Mouse (Mus musculus): Measurements from ENCODE around the gene Thrb. TPM values are rescaled to one million over a fixed set of nuclear protein-coding genes. Genes with fewer than 3 reads are reported as not detected.

Thrb gene
- polyA plus RNA-seq, 1 experiment, result 0.05 TPM

DNA sequence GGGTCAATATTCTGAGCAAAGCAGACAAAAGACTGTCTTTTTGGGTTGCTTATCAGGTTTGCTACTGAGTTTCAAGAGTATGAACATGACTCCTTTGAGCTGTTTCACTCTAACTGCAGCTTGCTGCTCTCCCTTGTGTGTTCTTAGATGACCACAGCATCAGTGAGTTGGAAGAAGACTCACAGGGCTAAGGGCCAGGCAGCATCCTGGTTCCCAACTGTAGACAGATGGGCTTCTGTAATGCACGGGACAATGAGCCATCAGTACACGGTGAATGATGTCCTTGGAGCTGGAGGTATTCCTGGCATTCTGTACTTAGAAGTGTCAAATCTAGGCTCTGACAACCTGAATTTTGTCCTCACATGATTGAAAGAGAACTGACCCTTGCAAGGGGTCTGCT, 255.5 kb downstream of the Thrb start:
- Histone ChIP-seq H3K4me2 (ENCODE audit: low read depth) (no peak overlapping the region), H3K27me3 (ENCODE audit: control insufficient read depth, insufficient read depth, insufficient read length) (no peaks in the 10 kb centered on the region), H3K79me2 (ENCODE audit: control insufficient read depth, insufficient read depth) (no peaks in the 10 kb centered on the region), H3K36me3 (ENCODE audit: control insufficient read depth, insufficient read depth) (no peaks in the 10 kb centered on the region), H3K4me3 (no peak overlapping the region), H3ac (ENCODE audit: control insufficient read depth, insufficient read length) (no peak overlapping the region)
- TF ChIP-seq USF1 (IDR thresholded peaks at IDR 0.05; ENCODE audit: low read depth) (no peak), TCF12 (IDR thresholded peaks at IDR 0.05; ENCODE audit: insufficient read depth, poor library complexity, severe bottlenecking) (no peak), REST (IDR thresholded peaks at IDR 0.05; ENCODE audit: insufficient read depth, insufficient read length) (no peak), SRF (IDR thresholded peaks at IDR 0.05; ENCODE audit: control insufficient read depth, insufficient read length, low read depth) (no peak), CEBPB (IDR thresholded peaks at IDR 0.05; ENCODE audit: insufficient read depth, poor library complexity, severe bottlenecking) (no peak), E2F4 (IDR thresholded peaks at IDR 0.05; ENCODE audit: insufficient read depth) (no peak), POLR2AphosphoS2 (IDR thresholded peaks at IDR 0.05; ENCODE audit: insufficient read length, low read depth) (no peak), TCF3 (IDR thresholded peaks at IDR 0.05; ENCODE audit: insufficient read length, low read depth) (no peak), MYOD1 (IDR thresholded peaks at IDR 0.05; ENCODE audit: control insufficient read depth in 1 of 3, insufficient read length in 2 of 3, low read depth in 2 of 3) (no peak), MAX (IDR thresholded peaks at IDR 0.05; ENCODE audit: low read depth) (no peak), POLR2A (IDR thresholded peaks at IDR 0.05; ENCODE audit: insufficient read length, low read depth) (no peak), MYOG (IDR thresholded peaks at IDR 0.05; ENCODE audit: control insufficient read depth in 1 of 3, insufficient read depth in 1 of 3, insufficient read length in 2 of 3, low read depth in 2 of 3) (no peak)

DNA sequence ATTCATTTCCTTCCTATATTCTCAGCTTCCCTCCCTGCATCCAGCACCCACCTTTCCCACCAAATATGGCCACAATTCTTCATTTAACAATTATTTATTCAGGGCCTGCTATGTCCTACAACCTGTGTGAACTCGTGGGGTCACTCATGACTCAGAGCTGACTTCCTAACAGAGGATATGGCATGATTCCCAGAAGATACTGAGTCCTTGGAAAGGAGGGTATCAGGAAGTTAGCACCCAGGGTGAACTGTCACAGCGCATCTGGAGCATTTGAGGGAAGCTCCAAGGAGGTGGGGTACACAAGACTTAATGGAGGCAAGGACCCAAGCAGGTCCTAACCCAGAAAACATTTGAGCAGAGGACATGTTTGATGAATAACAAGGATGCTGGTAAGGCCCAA, 256.6 kb downstream of the Thrb start:
- no peak for TF ChIP-seq MYOD1 (IDR thresholded peaks at IDR 0.05; ENCODE audit: control insufficient read depth in 1 of 3, insufficient read length in 2 of 3, low read depth in 2 of 3)
- TF ChIP-seq POLR2A (IDR thresholded peaks at IDR 0.05; ENCODE audit: insufficient read length, low read depth), result no peak
- TF ChIP-seq E2F4 (IDR thresholded peaks at IDR 0.05; ENCODE audit: insufficient read depth), result no peak
- no peak for TF ChIP-seq CEBPB (IDR thresholded peaks at IDR 0.05; ENCODE audit: insufficient read depth, poor library complexity, severe bottlenecking)
- no peak for TF ChIP-seq TCF12 (IDR thresholded peaks at IDR 0.05; ENCODE audit: insufficient read depth, poor library complexity, severe bottlenecking)
- TF ChIP-seq POLR2AphosphoS2 (IDR thresholded peaks at IDR 0.05; ENCODE audit: insufficient read length, low read depth), result no peak
- TF ChIP-seq REST (IDR thresholded peaks at IDR 0.05; ENCODE audit: insufficient read depth, insufficient read length), result no peak
- TF ChIP-seq MAX (IDR thresholded peaks at IDR 0.05; ENCODE audit: low read depth), result no peak
- TF ChIP-seq USF1 (IDR thresholded peaks at IDR 0.05; ENCODE audit: low read depth), result no peak
- TF ChIP-seq SRF (IDR thresholded peaks at IDR 0.05; ENCODE audit: control insufficient read depth, insufficient read length, low read depth), result no peak
- no peak for TF ChIP-seq MYOG (IDR thresholded peaks at IDR 0.05; ENCODE audit: control insufficient read depth in 1 of 3, insufficient read depth in 1 of 3, insufficient read length in 2 of 3, low read depth in 2 of 3)
- no peak for TF ChIP-seq TCF3 (IDR thresholded peaks at IDR 0.05; ENCODE audit: insufficient read length, low read depth)
- no peak overlapping the region for H3ac ChIP-seq (ENCODE audit: control insufficient read depth, insufficient read length)
- H3K4me2 ChIP-seq (ENCODE audit: low read depth), result no peak overlapping the region
- H3K4me3 ChIP-seq, result no peak overlapping the region
- no peaks in the 10 kb centered on the region for H3K36me3 ChIP-seq (ENCODE audit: control insufficient read depth, insufficient read depth)
- H3K79me2 ChIP-seq (ENCODE audit: control insufficient read depth, insufficient read depth), result no peaks in the 10 kb centered on the region
- H3K27me3 ChIP-seq (ENCODE audit: control insufficient read depth, insufficient read depth, insufficient read length), result no peaks in the 10 kb centered on the region

DNA sequence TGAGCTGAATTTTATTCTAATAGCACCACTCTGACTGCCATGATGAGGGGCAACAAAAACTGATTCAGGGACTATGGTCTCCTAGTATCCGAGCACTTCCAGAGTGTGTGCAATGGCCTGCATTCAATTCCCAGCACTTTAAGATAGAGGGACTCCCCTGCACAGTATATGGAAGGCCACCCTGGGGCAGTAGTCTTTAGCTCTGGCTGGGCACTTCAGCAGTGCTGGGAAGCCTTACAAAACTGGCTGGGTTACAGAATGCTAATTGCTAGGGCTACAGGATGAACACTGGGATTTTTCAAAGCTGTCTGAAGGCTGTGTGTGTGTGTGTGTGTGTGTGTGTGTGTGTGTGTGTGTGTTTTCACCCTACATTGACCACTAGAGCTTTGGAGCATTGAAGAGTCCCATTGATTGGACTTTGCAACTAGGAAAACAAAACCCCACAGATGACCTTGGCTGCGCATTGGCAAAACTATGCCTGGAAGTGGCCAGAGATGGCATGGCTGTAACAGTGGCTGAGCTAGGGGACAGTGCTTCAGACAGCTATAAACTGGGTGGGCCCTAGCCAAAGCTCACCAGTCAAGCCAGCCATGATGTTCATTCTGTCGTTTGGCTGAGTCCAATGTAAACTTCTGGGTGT, 257.2 kb downstream of the Thrb start:
- no peak for TF ChIP-seq POLR2A (IDR thresholded peaks at IDR 0.05; ENCODE audit: insufficient read length, low read depth)
- TF ChIP-seq MYOD1 (IDR thresholded peaks at IDR 0.05; ENCODE audit: control insufficient read depth in 1 of 3, insufficient read length in 2 of 3, low read depth in 2 of 3), result no peak
- TF ChIP-seq SRF (IDR thresholded peaks at IDR 0.05; ENCODE audit: control insufficient read depth, insufficient read length, low read depth), result no peak
- TF ChIP-seq POLR2AphosphoS2 (IDR thresholded peaks at IDR 0.05; ENCODE audit: insufficient read length, low read depth), result no peak
- TF ChIP-seq USF1 (IDR thresholded peaks at IDR 0.05; ENCODE audit: low read depth), result no peak
- TF ChIP-seq TCF12 (IDR thresholded peaks at IDR 0.05; ENCODE audit: insufficient read depth, poor library complexity, severe bottlenecking), result no peak
- TF ChIP-seq CEBPB (IDR thresholded peaks at IDR 0.05; ENCODE audit: insufficient read depth, poor library complexity, severe bottlenecking), result no peak
- TF ChIP-seq MAX (IDR thresholded peaks at IDR 0.05; ENCODE audit: low read depth), result no peak
- no peak for TF ChIP-seq E2F4 (IDR thresholded peaks at IDR 0.05; ENCODE audit: insufficient read depth)
- TF ChIP-seq MYOG (IDR thresholded peaks at IDR 0.05; ENCODE audit: control insufficient read depth in 1 of 3, insufficient read depth in 1 of 3, insufficient read length in 2 of 3, low read depth in 2 of 3), result no peak
- Histone ChIP-seq H3K79me2 (ENCODE audit: control insufficient read depth, insufficient read depth) (no peaks in the 10 kb centered on the region), H3ac (ENCODE audit: control insufficient read depth, insufficient read length) (no peak overlapping the region), H3K4me3 (no peak overlapping the region), H3K27me3 (ENCODE audit: control insufficient read depth, insufficient read depth, insufficient read length) (no peaks in the 10 kb centered on the region), H3K4me2 (ENCODE audit: low read depth) (no peak overlapping the region), H3K36me3 (ENCODE audit: control insufficient read depth, insufficient read depth) (no peaks in the 10 kb centered on the region)

DNA sequence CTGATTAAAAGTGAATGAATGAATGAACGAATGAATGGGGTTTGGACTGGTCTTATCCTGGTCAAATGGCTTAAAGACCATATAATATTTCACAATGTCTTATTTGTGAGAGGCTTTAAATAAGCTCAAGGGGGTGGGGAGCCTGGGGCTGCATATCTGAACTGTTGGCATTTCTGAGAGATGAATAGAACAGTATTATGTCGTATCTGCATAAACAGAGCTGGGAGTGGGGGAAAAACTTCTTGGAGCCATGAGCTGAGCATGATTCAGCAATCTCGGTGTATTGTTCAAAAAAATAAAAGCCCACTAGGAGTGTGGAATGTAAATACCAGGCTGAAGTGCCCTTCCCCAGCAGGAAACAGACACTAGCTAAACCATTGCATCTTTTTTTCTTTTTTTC, 257.8 kb downstream of the Thrb start:
- no peak for TF ChIP-seq POLR2AphosphoS2 (IDR thresholded peaks at IDR 0.05; ENCODE audit: insufficient read length, low read depth)
- TF ChIP-seq POLR2A (IDR thresholded peaks at IDR 0.05; ENCODE audit: insufficient read length, low read depth), result no peak
- no peak for TF ChIP-seq MYOD1 (IDR thresholded peaks at IDR 0.05; ENCODE audit: control insufficient read depth in 1 of 3, insufficient read length in 2 of 3, low read depth in 2 of 3)
- no peak for TF ChIP-seq MYOG (IDR thresholded peaks at IDR 0.05; ENCODE audit: control insufficient read depth in 1 of 3, insufficient read depth in 1 of 3, insufficient read length in 2 of 3, low read depth in 2 of 3)
- no peak for TF ChIP-seq USF1 (IDR thresholded peaks at IDR 0.05; ENCODE audit: low read depth)
- no peak for TF ChIP-seq REST (IDR thresholded peaks at IDR 0.05; ENCODE audit: insufficient read depth, insufficient read length)
- no peak for TF ChIP-seq TCF12 (IDR thresholded peaks at IDR 0.05; ENCODE audit: insufficient read depth, poor library complexity, severe bottlenecking)
- no peak for TF ChIP-seq TCF3 (IDR thresholded peaks at IDR 0.05; ENCODE audit: insufficient read length, low read depth)
- no peak for TF ChIP-seq CEBPB (IDR thresholded peaks at IDR 0.05; ENCODE audit: insufficient read depth, poor library complexity, severe bottlenecking)
- no peak for TF ChIP-seq SRF (IDR thresholded peaks at IDR 0.05; ENCODE audit: control insufficient read depth, insufficient read length, low read depth)
- TF ChIP-seq E2F4 (IDR thresholded peaks at IDR 0.05; ENCODE audit: insufficient read depth), result no peak

More for the DNA sequence above, 257.8 kb downstream of the Thrb start:
- no peaks in the 10 kb centered on the region for H3K36me3 ChIP-seq (ENCODE audit: control insufficient read depth, insufficient read depth)
- no peaks in the 10 kb centered on the region for H3K27me3 ChIP-seq (ENCODE audit: control insufficient read depth, insufficient read depth, insufficient read length)
- H3K4me3 ChIP-seq, result no peak overlapping the region
- H3K79me2 ChIP-seq (ENCODE audit: control insufficient read depth, insufficient read depth), result no peaks in the 10 kb centered on the region
- no peak overlapping the region for H3ac ChIP-seq (ENCODE audit: control insufficient read depth, insufficient read length)
- no peak overlapping the region for H3K4me2 ChIP-seq (ENCODE audit: low read depth)
